Mouse (Mus musculus): ENCODE results near the gene Tmem200b. TPM values are rescaled to one million over a fixed set of nuclear protein-coding genes. Genes with fewer than 3 reads are reported as not detected.

Tmem200b gene
- polyA plus RNA-seq, 1 experiment from 2014 or later: 0.71 TPM

DNA sequence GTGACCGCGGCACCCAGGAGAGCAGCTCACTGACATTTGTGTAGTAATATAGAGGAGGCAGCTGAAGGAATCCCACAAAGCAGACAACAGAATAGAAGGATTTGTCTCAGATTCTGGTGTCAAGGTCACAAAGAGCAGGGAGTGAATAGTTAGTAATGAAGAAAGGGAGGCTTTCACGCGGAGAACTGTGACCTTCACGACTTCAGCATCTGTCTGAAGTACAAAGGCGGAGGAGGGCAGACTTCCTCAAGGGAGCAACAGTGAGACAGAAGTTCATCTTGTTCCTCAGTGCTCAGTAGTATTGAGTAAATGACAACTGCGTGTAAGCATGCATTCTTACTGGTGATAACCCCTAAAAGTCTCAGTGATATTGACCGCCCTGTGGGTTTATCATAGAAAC lies 29.1 kb downstream of the Tmem200b start:
- no peak for ATAC-seq (ENCODE audit: insufficient number of reproducible peaks, insufficient read depth, low FRiP score, low read depth)
- H3K36me3 ChIP-seq (ENCODE audit: control insufficient read depth, insufficient read depth, low read length): peaks cover 8% of the 10 kb centered on the region
- H3K9ac ChIP-seq (replicated peaks; ENCODE audit: low read depth, low read length): no peak overlapping the region
- H3K4me2 ChIP-seq (replicated peaks; ENCODE audit: low read depth, low read length): no peak overlapping the region
- no peaks in the 10 kb centered on the region for H3K27me3 ChIP-seq (ENCODE audit: control insufficient read depth, insufficient read depth, low read length)
- WGBS: 69% methylated on average over 8 of the region's 8 CpGs
- no peak overlapping the region for H3K27ac ChIP-seq (ENCODE audit: low read length)
- peaks cover 3% of the 10 kb centered on the region for H3K4me1 ChIP-seq (ENCODE audit: control insufficient read depth, insufficient read depth, low read length)
- H3K9me3 ChIP-seq (ENCODE audit: control insufficient read depth, low read depth, low read length): no peaks in the 10 kb centered on the region
- H3K4me3 ChIP-seq (ENCODE audit: low read depth, low read length): no peak overlapping the region

DNA sequence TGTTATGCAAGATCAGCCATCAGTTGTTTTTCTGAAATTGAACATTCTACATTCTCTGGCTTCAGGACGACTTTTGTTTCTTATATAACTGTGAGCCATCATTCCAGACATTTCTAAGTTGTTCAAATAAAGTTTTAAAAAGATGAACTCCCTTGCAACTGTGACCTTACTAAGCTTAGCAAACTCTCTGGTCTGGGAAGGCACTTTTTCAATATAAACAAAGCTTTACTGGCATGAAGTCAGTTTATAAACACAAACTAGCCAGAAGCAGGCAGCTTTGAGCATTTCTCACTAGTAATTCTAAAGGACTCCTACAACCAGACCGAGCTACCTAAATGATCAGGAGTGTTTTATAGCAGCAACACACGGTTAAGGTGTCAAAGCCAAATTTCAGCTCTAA lies 35.6 kb downstream of the Tmem200b start:
- Histone ChIP-seq H3K4me1 (ENCODE audit: control insufficient read depth, insufficient read depth, low read length) (0 out of 2 replicates have a peak, but pooled peaks cover 2% of the 10 kb centered on the region), H3K27ac (ENCODE audit: low read length) (no peak overlapping the region), H3K27me3 (ENCODE audit: control insufficient read depth, insufficient read depth, low read length) (no peaks in the 10 kb centered on the region), H3K36me3 (ENCODE audit: control insufficient read depth, insufficient read depth, low read length) (peaks cover 15% of the 10 kb centered on the region), H3K9ac (replicated peaks; ENCODE audit: low read depth, low read length) (no peak overlapping the region), H3K9me3 (ENCODE audit: control insufficient read depth, low read depth, low read length) (no peaks in the 10 kb centered on the region), H3K4me2 (replicated peaks; ENCODE audit: low read depth, low read length) (no peak overlapping the region), H3K4me3 (ENCODE audit: low read depth, low read length) (no peak overlapping the region)
- ATAC-seq (ENCODE audit: insufficient number of reproducible peaks, insufficient read depth, low FRiP score, low read depth): no peak
- 35% methylated on average over 3 of the region's 3 CpGs for WGBS

GRCm38 (mm10) chr4:131968873-131969272 lies 47.3 kb downstream of the Tmem200b start:
- Histone ChIP-seq H3K4me2 (replicated peaks; ENCODE audit: low read depth, low read length) (no peak overlapping the region), H3K9ac (replicated peaks; ENCODE audit: low read depth, low read length) (no peak overlapping the region), H3K27me3 (ENCODE audit: control insufficient read depth, insufficient read depth, low read length) (no peaks in the 10 kb centered on the region), H3K4me1 (ENCODE audit: control insufficient read depth, insufficient read depth, low read length) (no peaks in the 10 kb centered on the region), H3K27ac (ENCODE audit: low read length) (no peak overlapping the region), H3K4me3 (ENCODE audit: low read depth, low read length) (no peak overlapping the region), H3K9me3 (ENCODE audit: control insufficient read depth, low read depth, low read length) (no peaks in the 10 kb centered on the region), H3K36me3 (ENCODE audit: control insufficient read depth, insufficient read depth, low read length) (peaks cover 16% of the 10 kb centered on the region)
- WGBS: 87% methylated on average over 2 of the region's 2 CpGs
- ATAC-seq (ENCODE audit: insufficient number of reproducible peaks, insufficient read depth, low FRiP score, low read depth): no peak

DNA sequence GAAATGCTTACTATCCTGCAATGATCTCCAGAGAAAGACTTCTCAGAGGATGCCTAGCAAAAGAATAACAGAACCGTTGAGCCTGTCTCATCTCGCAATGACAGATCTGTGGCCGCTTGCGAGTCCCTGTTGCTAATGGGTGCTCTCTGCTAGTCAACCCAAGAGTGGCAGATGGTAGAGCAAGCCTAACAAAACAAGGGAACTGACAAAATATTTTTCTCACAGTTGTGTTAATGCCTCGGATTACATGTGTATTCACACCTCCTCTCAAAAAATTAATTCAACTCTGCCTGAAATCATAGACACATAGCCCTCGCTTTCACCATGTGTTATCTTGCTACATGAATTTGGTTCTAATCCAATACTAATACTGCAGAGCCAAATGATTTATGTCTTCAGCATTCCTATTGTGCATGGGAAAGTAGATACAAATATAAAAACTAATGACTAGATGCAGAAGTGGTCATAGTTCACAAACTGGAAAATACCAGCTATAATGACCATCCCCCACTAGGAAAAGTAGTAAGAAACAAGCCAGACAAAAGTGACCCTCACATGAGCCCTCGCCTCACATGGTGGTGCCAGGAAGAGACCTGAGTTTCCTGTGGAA lies 48.8 kb downstream of the Tmem200b start:
- Histone ChIP-seq H3K36me3 (ENCODE audit: control insufficient read depth, insufficient read depth, low read length) (peaks cover 29% of the 10 kb centered on the region), H3K4me1 (ENCODE audit: control insufficient read depth, insufficient read depth, low read length) (no peaks in the 10 kb centered on the region), H3K4me3 (ENCODE audit: low read depth, low read length) (no peak overlapping the region), H3K4me2 (replicated peaks; ENCODE audit: low read depth, low read length) (no peak overlapping the region), H3K9me3 (ENCODE audit: control insufficient read depth, low read depth, low read length) (no peaks in the 10 kb centered on the region), H3K9ac (replicated peaks; ENCODE audit: low read depth, low read length) (no peak overlapping the region), H3K27ac (ENCODE audit: low read length) (no peak overlapping the region), H3K27me3 (ENCODE audit: control insufficient read depth, insufficient read depth, low read length) (no peaks in the 10 kb centered on the region)
- ATAC-seq (ENCODE audit: insufficient number of reproducible peaks, insufficient read depth, low FRiP score, low read depth): no peak
- WGBS: 79% methylated on average over 7 of the region's 7 CpGs

Other genes with a start within 250 kb of the Tmem200b start
- gene Ptpru, start 83.5 kb upstream of the Tmem200b start, polyA plus RNA-seq (2014; fragmentation: Nextera tagmentation; extraction: Ambion mirVana): 16.1 and 18.0 TPM in 2 replicates
- gene Mecr, start 78.3 kb upstream of the Tmem200b start, polyA plus RNA-seq (2014; fragmentation: Nextera tagmentation; extraction: Ambion mirVana): 47.6 and 48.6 TPM in 2 replicates
- 95.3 and 104 TPM in 2 replicates for gene Srsf4, start 48.2 kb upstream of the Tmem200b start, polyA plus RNA-seq (2014; fragmentation: Nextera tagmentation; extraction: Ambion mirVana)
- 0.14 and 0.27 TPM in 2 replicates for gene Gm10300, start 152.9 kb downstream of the Tmem200b start, polyA plus RNA-seq (2014; fragmentation: Nextera tagmentation; extraction: Ambion mirVana)
- gene Epb41, start 153.6 kb downstream of the Tmem200b start, polyA plus RNA-seq (2014; fragmentation: Nextera tagmentation; extraction: Ambion mirVana): 55.0 and 57.3 TPM in 2 replicates
- 0.07 and 0.20 TPM in 2 replicates for gene Oprd1, start 222.7 kb downstream of the Tmem200b start, polyA plus RNA-seq (2014; fragmentation: Nextera tagmentation; extraction: Ambion mirVana)